Mouse (Mus musculus) liver, postnatal 0 days (tissue): ENCODE measurements at regions not wholly inside any gene's neighbourhood (a gene's known extent, or its start where the extent isn't known, plus 50 kb on each side); places are given as distances from the start of the nearest gene placed in this dataset.

ENCODE experiments used
- CTCF ChIP-seq: sonication (generic); IDR thresholded peaks from 2 replicates; pipeline ENCODE4 v1.5.1; 2016; ENCODE audit warnings: antibody characterized with exemption, low read depth
- EP300 ChIP-seq: IDR thresholded peaks from 2 replicates; pipeline ENCODE4 v1.6.1; 2016; ENCODE audit warnings: antibody characterized with exemption, low read depth, mild to moderate bottlenecking

DNA sequence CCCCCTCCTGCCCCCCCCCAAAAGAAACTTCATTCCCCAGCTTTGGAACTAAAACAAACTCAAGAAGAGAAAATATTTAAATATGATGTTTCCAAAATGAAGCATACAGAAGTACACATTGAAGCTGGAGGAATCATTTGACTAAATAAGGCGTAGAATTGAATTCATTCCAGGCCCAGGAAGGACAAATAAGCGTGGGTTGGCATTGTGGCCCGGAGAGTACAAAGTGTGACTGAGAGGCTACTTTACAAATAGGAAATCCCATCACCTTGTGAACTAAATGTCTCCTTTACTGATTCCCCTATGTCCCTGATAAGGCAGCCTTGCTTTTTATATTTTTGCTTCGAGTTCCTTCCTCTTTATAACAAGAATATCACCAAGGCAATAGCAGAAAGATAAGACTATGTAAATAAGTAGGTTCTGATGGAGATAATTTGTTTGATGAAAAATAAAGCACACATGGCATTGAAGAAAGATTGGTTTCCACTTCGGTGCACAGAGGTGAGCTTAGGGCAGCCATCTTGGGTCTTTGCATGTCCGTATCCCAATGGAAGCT is 176.4 kb upstream of the Mkln1 start:
- TF ChIP-seq CTCF, result no peak
- no peak for TF ChIP-seq EP300
